Mouse (Mus musculus): ENCODE results near the gene Slc5a6. TPM values are rescaled to one million over a fixed set of nuclear protein-coding genes. Genes with fewer than 3 reads are reported as not detected.
"Not testable (repeated sequence)": the region's sequence is repeated elsewhere in the genome, so short reads cannot be mapped to it uniquely, and the experiment has no call there.

Slc5a6 gene
- polyA plus RNA-seq, 1 experiment, result 81.5 TPM

DNA sequence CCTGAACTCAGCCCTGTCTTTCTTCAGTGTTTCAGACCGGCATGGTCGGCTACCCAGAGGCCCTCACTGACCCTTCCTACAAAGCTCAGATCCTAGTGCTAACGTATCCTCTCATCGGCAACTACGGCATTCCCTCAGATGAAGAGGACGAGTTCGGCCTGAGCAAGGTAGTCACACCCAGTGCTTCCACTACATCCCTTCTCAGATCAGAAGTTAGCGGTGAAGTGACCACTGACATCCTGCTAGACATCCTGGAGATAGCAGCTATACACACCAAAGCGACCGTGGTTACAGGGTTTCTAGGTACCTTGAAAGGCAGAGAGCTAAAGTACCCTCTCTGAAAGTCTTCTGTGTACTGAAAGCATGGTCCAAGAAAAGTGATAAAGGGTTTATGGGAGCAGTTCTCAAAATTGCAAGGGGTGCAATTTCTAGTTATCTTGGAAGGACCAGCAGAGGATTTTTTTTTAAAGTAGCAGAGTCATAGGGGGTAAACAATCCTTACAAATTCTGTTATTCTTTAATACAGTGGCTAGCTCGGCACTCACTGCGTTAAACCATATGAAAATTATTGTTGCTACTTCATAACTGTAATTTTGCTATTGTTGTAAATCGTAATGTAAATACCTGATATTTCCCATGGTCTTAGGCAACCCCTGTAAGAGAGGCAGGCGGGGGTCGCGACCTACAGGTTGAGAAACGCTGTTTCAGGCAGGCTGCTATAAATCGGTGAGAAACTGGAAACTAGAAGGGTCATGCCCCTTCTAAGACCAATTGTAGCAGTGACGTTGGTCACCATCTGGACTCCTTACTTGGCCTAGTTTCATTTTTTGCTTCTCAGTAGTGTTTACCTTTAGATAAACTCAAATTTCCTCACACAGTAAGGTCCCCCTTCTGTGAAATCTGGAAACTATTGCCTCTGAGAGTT is 6.8 kb upstream of the Slc5a6 start:
- TF ChIP-seq POLR2A (IDR thresholded peaks at IDR 0.05; ENCODE audit: low read depth, low read length), result no peak
- TF ChIP-seq CTCF (conservative IDR thresholded peaks at IDR 0.05; ENCODE audit: insufficient read depth, insufficient read length, low read depth, low read length), result no peak
- WGBS, result 38% methylated on average over 19 of the region's 19 CpGs
- no peaks in the 10 kb centered on the region; the same call in 1 of the 2 replicates for H3K36me3 ChIP-seq (ENCODE audit: control insufficient read depth, insufficient read depth, low read length)
- H3K4me3 ChIP-seq (ENCODE audit: insufficient read depth, low read depth, low read length), result peak overlapping the region; percentile 59
- DNase-seq, result no peak
- no peaks in the 10 kb centered on the region for H3K27me3 ChIP-seq (replicated peaks; ENCODE audit: control insufficient read depth, insufficient read depth, low read length)
- no peak overlapping the region for H3K27ac ChIP-seq (ENCODE audit: insufficient read depth, low read depth, low read length)
- H3K4me1 ChIP-seq (ENCODE audit: control insufficient read depth, insufficient read depth, low read length), result peaks cover 11% of the 10 kb centered on the region; the same call in 1 of the 2 replicates

GRCm38 (mm10) chr5:31054261-31055215 is 5.8 kb upstream of the Slc5a6 start, which contains the start of gene Cad:
Gene Cad (plus strand): TSS chr5:31054780.
- peak; percentile 96 for DNase-seq
- WGBS, result 3% methylated on average over 64 of the region's 64 CpGs
- TF ChIP-seq POLR2A (IDR thresholded peaks at IDR 0.05; ENCODE audit: low read depth, low read length) (peak; percentile 45), CTCF (conservative IDR thresholded peaks at IDR 0.05; ENCODE audit: insufficient read depth, insufficient read length, low read depth, low read length) (no peak)
- Histone ChIP-seq H3K4me3 (ENCODE audit: insufficient read depth, low read depth, low read length) (peak within 1 kb of the TSS; percentile 59), H3K27ac (ENCODE audit: insufficient read depth, low read depth, low read length) (no peak within 1 kb of the TSS), H3K27me3 (replicated peaks; ENCODE audit: control insufficient read depth, insufficient read depth, low read length) (no peaks in the 10 kb centered on the region), H3K4me1 (ENCODE audit: control insufficient read depth, insufficient read depth, low read length) (peaks cover 11% of the 10 kb centered on the region; the same call in 1 of the 2 replicates), H3K36me3 (ENCODE audit: control insufficient read depth, insufficient read depth, low read length) (no peaks in the 10 kb centered on the region)

GRCm38 (mm10) chr5:31053728-31054127 is 5.0 kb upstream of the Slc5a6 start:
- H3K36me3 ChIP-seq (ENCODE audit: control insufficient read depth, insufficient read depth, low read length); DNase-seq; H3K27ac ChIP-seq (ENCODE audit: insufficient read depth, low read depth, low read length); H3K4me3 ChIP-seq (ENCODE audit: insufficient read depth, low read depth, low read length); H3K27me3 ChIP-seq (replicated peaks; ENCODE audit: control insufficient read depth, insufficient read depth, low read length): not testable (repeated sequence)
- H3K4me1 ChIP-seq (ENCODE audit: control insufficient read depth, insufficient read depth, low read length), result peaks cover 11% of the 10 kb centered on the region; the same call in 1 of the 2 replicates
- WGBS, result 86% methylated on average over 4 of the region's 4 CpGs

DNA sequence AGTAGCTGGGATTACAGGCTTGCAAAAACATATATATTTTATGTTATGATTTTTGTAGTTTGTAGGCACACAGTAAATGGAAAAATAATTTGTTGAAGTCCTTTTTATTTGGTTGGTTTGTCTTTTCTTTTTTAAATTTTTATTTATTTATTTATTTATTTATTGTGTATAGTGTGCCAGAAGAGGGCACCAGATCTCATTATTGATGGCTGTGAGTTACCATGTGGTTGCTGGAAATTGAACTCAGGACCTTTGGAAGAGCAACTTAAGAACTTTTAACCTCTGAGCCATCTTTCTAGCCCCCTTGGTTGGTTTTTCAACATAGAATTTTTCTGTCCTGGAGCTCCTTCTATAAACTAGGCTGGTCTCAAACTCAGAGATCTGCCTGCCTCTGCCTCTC is 1.7 kb upstream of the Slc5a6 start:
- H3K36me3 ChIP-seq (ENCODE audit: control insufficient read depth, insufficient read depth, low read length), result no peaks in the 10 kb centered on the region
- H3K4me3 ChIP-seq (ENCODE audit: insufficient read depth, low read depth, low read length), result no peak overlapping the region
- no peak overlapping the region for H3K27ac ChIP-seq (ENCODE audit: insufficient read depth, low read depth, low read length)
- DNase-seq, result no peak
- peaks cover 11% of the 10 kb centered on the region; the same call in 1 of the 2 replicates for H3K4me1 ChIP-seq (ENCODE audit: control insufficient read depth, insufficient read depth, low read length)
- TF ChIP-seq POLR2A (IDR thresholded peaks at IDR 0.05; ENCODE audit: low read depth, low read length) (no peak), CTCF (conservative IDR thresholded peaks at IDR 0.05; ENCODE audit: insufficient read depth, insufficient read length, low read depth, low read length) (no peak)
- no peaks in the 10 kb centered on the region for H3K27me3 ChIP-seq (replicated peaks; ENCODE audit: control insufficient read depth, insufficient read depth, low read length)

DNA sequence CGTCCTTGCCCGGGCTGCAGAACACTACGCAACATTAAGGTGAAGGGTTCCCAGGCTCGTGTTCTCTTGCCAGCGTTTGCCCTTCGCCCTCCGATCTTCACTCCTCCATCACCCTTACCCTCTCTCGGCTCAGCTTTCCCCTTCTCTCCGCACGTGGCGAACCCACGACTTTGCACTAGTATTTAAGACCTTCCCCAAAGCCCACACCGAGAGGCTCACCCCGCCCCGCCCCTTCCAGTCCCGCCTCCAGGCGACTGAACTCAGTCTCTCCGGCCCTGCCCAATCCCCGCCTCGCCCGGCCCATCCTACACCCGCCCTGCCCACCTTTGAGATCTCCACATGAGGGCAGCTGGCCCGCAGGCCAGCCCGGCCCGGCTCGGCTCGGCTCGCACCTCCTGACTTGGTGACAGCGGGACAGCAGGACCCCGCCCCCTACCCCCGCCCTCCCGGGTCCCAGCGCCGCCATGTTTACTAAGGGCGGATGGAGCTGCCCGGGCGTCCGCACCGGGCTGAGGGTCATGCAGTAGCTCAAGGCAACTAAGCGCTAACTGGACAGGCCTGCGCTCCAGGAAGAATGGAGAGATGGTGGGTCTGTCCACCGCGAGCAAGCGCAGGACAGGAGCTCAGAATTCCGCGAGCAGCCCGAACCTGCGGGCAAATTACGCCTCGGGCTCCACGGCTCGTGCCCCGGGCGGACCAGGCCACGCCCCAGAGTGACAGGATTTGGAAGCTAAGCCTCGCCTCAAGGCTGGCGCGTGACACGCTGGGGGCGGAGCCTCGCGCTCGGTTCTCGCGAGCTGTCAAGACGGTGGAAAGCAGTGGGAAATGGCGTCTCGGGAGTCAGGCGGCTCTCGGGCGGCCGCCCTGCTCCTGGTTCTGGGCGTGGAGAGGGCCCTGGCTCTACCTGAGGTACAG is 619 bp downstream of the Slc5a6 start, which contains the start of gene Atraid:
Atraid (plus strand) TSS at position 465 of the 915 bp plus-strand sequence.
- Histone ChIP-seq H3K4me3 (ENCODE audit: insufficient read depth, low read depth, low read length) (peak within 1 kb of the TSS; percentile 93), H3K36me3 (ENCODE audit: control insufficient read depth, insufficient read depth, low read length) (no peaks in the 10 kb centered on the region), H3K4me1 (ENCODE audit: control insufficient read depth, insufficient read depth, low read length) (no peaks in the 10 kb centered on the region; the same call in 1 of the 2 replicates), H3K27me3 (replicated peaks; ENCODE audit: control insufficient read depth, insufficient read depth, low read length) (no peaks in the 10 kb centered on the region), H3K27ac (ENCODE audit: insufficient read depth, low read depth, low read length) (peak within 1 kb of the TSS; percentile 100)
- peak; percentile 91 for TF ChIP-seq POLR2A (IDR thresholded peaks at IDR 0.05; ENCODE audit: low read depth, low read length)
- TF ChIP-seq CTCF (conservative IDR thresholded peaks at IDR 0.05; ENCODE audit: insufficient read depth, insufficient read length, low read depth, low read length), result no peak
- peak; percentile 99 for DNase-seq
- under 1% methylated on average over 73 of the region's 73 CpGs for WGBS

DNA sequence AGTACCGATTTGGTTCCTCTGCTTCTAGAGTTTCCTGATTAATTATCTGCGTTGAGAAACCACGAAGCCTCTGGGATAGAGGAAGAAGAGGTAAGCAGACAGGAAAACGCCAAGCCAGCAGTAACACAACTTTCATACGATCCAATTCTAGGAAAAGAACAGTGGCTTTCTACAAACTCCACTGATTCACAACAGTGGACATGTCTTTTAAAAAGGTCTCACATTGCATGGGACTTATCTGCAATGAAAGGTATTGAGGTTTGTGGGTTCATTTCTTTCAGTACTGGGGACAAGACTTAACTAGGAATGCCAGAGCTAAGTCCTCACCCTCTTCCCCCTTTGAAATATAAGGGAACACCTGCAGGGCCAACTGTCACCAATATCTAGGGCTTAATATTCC is 1.6 kb downstream of the Slc5a6 start:
- no peaks in the 10 kb centered on the region for H3K36me3 ChIP-seq (ENCODE audit: control insufficient read depth, insufficient read depth, low read length)
- H3K27me3 ChIP-seq (replicated peaks; ENCODE audit: control insufficient read depth, insufficient read depth, low read length), result no peaks in the 10 kb centered on the region
- DNase-seq, result no peak
- 56% methylated on average over 5 of the region's 5 CpGs for WGBS
- H3K27ac ChIP-seq (ENCODE audit: insufficient read depth, low read depth, low read length), result no peak overlapping the region
- no peak for TF ChIP-seq CTCF (conservative IDR thresholded peaks at IDR 0.05; ENCODE audit: insufficient read depth, insufficient read length, low read depth, low read length)
- H3K4me3 ChIP-seq (ENCODE audit: insufficient read depth, low read depth, low read length), result no peak overlapping the region
- H3K4me1 ChIP-seq (ENCODE audit: control insufficient read depth, insufficient read depth, low read length), result no peaks in the 10 kb centered on the region; the same call in 1 of the 2 replicates

Measured in kidney, adult 2 months (tissue).